Mouse (Mus musculus): ENCODE measurements around the gene 1700029I15Rik. TPM values are rescaled to one million over a fixed set of nuclear protein-coding genes. Genes with fewer than 3 reads are reported as not detected.

Gene 1700029I15Rik
- total RNA-seq, 4 experiments from 2014 or later: 0.24 to 1.3 (median 1.0) TPM

DNA sequence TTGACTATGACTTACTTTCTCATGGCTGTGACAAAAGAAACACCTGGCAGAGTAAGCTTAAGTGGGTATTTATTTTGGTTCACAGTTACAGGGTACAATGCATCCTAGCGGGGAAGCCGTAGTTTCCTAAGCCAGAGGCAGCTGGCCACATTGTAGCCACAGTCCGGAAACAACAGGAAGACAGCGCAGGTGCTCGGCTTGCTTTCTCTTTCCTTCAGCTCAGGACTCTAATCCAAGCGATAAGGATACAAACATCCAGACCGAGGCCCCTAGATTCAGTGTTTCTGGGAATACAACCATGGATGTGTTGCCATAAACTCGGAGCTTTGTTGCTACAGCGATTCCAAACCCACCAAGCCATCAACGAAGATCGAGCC, 8.9 kb upstream of the 1700029I15Rik start:
- DNase-seq (ENCODE audit: low spot score in 2 of 2): no peak

DNA sequence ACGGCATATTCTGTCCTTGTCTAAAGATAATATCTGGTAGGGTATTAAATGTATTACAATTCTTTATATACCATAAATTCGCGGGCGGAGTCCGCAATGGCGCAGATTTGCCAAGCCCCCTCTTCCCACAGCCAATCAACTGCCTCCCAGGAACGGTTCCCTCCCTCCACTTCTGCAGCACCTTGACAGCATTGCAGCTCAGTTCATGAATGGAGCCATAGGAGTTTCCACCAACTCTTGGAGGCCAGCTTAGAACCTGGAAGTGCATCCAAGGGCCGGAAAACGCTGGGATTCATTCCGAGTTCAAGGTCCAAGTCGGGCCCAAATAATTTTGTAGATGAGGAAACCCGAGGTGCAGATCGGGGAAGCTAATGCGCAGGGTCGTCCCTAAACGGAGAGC, 7.8 kb upstream of the 1700029I15Rik start, which contains the start of the genes Pex16 and Large2:
TSS of gene Pex16 (plus strand) at position 163 of the 400 bp plus-strand sequence.
TSS of gene Large2 (minus strand) at position 356 of the 400 bp plus-strand sequence.
- DNase-seq (ENCODE audit: low spot score in 2 of 2): no peak

GRCm38 (mm10) chr2:92375099-92375623, 7.2 kb upstream of the 1700029I15Rik start:
- peak; percentile 87 to 94 for DNase-seq (ENCODE audit: low spot score in 2 of 2)

GRCm38 (mm10) chr2:92375788-92376187, 6.5 kb upstream of the 1700029I15Rik start:
- no peak for DNase-seq (ENCODE audit: low spot score in 2 of 2)

DNA sequence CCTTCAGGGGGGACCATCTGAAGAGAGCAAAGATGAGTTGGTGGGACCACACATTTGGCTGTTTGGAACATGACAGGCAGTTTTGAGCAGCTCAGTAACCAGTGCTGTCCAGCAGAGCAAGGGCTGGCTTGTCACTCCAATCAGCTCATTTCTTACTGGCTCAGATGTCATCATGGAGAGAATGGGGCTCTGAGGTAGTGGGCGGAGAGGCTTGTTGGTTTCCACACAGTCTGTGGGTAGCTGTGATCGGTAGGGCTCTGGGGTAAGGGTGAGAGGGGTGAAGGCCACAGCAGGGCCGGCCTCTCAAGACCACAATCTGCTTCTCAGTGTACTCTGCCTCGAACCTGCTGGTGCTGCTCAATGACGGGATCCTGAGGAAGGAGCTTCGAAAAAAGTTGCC, 6.0 kb upstream of the 1700029I15Rik start:
- DNase-seq (ENCODE audit: low spot score in 2 of 2): no peak

- DNase-seq (ENCODE audit: low spot score in 2 of 2): no peak
These were observed 5.0 kb upstream of the 1700029I15Rik start for GRCm38 (mm10) chr2:92377320-92377719.

DNA sequence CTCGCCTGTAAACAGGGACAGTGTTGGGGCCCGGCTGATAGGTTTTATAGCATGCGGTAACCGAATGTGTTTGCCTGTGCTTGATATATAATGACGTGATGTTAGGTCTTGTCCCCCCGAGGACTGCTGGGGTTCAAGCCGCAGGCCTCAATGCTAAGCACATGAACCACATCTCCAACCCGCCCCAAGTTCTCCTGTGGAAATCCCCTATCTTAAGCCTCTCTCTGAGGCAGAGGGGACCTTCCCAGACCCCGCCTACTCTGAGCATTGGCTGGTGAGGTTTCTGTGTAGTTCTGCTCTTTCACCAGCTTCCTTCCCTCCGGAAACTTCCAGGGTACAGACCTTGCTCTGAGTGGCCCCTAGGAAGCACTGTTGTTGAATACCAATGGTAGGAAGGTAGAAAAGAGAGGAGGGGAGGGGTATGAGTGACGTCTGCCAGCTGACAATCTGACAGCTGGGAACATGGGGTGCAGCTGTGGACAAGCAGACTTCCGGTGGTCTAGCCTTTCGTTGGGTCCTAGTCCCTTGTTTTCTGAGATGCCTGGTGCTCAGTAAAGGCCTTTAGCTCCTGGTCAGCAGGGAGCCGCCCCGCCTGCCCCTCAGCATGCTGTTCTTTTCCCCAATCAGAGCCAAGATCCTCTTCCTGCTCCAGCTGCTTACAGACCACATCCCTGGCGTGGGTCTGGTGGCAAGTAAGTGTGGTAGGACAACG, 2.4 kb upstream of the 1700029I15Rik start:
- DNase-seq (ENCODE audit: low spot score in 2 of 2): no peak

- DNase-seq (ENCODE audit: low spot score in 2 of 2): no peak
These were observed 1.8 kb upstream of the 1700029I15Rik start for GRCm38 (mm10) chr2:92380495-92381050.

DNA sequence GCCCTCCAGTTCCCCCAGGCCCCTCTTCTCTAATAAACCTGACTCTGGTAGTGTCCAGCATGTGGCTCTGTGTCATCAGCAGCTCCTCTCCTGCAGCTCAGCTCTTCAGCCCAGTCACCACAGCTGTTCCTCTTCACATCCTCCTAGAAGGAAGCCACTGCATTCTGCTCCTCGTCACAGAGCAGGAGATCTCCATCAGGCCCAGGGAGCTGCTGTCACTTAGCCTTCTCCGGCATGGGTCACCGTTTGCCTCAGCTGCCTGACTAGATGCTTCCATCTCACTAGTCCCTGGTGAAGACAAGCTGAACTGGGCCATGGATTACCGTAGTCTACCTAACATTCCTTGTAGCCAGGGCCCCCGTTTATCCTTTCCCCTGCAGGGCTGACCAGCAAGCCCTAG, 1.2 kb upstream of the 1700029I15Rik start:
- DNase-seq (ENCODE audit: low spot score in 2 of 2): no peak

- DNase-seq (ENCODE audit: low spot score in 2 of 2): no peak
These were observed 421 bp downstream of the 1700029I15Rik start for GRCm38 (mm10) chr2:92382759-92383158.

DNA sequence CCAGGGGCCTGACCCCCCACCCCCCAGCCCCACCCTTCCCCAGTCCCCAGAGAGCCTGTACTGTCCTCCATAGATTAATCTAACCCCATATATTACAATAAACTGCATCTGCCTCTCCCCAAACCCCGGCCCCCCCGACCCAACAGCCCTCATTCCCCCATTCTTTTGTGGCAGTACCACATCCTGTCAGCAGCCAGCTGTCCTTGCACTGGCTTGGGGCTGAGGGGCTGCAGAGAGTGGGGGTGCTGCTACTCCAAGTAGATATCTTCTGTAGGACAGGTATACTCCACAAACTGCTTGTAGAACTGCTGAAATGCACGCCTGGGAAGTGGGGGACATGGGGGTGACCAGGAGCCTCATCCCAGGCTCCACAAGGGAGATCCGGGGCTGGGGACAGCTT, 1.8 kb downstream of the 1700029I15Rik start:
- DNase-seq (ENCODE audit: low spot score in 2 of 2): no peak

DNA sequence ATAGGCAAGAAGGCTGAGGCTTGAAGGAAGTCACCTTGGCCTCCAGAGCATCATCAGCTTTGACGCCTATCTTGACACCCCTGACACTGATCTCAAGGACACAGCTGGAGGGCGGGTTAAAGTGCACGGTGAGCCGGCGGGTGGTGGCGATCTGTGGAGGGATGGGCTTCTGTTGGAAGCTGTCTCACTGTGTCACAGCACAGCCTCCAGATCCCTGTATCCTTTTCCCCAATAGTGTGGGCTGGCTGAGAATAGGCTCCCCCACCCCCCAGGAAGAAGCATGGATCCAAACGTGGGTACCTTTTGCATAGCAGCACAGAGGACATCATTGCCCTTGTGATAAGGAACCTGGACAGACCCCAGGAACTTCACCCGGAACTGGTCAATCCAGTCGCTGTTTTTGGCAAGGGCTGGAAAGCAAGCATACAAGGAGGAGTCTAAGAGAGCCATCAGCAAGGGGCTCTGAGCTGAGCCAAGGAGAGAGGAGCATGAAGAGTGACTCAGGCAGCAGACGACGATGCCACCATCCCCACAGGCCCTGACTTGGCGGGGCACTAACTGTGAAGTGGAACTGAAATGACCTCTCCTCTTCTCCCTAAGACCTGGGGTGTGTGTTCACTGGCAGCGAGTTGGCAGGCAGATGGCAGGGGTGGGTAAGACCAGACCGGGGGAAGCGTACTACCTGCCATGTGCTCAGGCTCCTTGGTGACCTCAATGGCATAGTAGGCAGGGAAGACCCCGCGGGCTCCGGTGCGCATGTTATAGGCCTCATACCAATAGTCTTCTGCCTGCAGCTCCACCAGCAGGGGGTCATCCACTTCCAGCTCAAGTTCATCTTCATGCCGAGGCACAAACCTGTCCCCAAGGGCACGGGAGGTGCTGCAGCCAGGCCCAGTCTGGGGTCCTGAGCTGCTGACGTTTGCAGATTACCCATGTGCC, 3.0 kb downstream of the 1700029I15Rik start:
- DNase-seq (ENCODE audit: low spot score in 2 of 2): no peak

GRCm38 (mm10) chr2:92386821-92387570, 4.7 kb downstream of the 1700029I15Rik start:
- DNase-seq (ENCODE audit: low spot score in 2 of 2): no peak

- DNase-seq (ENCODE audit: low spot score in 2 of 2): no peak
These were observed 5.3 kb downstream of the 1700029I15Rik start for GRCm38 (mm10) chr2:92387646-92388045.

- no peak for DNase-seq (ENCODE audit: low spot score in 2 of 2)
These were observed 5.8 kb downstream of the 1700029I15Rik start for GRCm38 (mm10) chr2:92388081-92388517.

- peak; percentile 57 to 69 for DNase-seq (ENCODE audit: low spot score in 2 of 2)
These were observed 6.7 kb downstream of the 1700029I15Rik start for GRCm38 (mm10) chr2:92388891-92389641.

DNA sequence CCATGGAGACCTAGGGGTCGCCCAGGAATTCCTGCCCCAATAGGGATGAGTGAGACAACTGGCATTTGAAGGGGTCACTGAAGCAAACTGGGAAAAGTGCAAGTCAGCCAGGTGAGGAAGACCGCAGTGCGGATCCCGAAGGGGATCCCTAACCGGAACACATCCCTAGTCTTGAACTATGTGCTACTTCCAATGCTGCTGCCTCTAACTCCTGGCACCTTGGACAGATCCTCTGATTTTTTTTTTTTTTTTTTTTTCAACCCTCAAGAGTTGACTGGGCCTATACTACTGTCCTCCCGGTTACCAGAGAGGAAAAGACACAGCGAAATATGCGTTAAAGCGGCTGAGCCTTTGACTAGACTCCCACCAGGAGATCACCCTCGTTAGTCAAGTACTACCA, 7.3 kb downstream of the 1700029I15Rik start:
- DNase-seq (ENCODE audit: low spot score in 2 of 2): no peak

GRCm38 (mm10) chr2:92390206-92390930, 8.0 kb downstream of the 1700029I15Rik start:
- DNase-seq (ENCODE audit: low spot score in 2 of 2): no peak

DNA sequence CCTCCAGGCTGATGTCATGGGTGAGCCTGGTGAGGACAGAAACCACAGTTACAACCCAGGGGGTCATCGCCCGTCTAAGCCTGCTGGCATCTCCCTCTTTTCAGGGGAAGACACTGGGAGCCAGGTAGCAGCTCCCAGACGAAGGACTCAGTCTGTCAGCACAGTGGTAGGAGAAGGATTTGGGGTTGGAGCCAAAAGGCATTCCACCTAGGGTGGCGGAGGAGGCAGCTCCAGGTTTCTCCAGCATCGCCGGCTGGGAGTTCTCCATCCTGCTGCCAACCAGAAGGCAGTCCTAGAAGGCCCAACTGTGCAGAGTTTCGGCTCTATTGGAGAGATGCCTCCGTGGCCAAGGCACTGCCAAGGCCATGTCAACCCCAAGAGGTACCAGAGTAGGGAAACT, 8.8 kb downstream of the 1700029I15Rik start:
- no peak for DNase-seq (ENCODE audit: low spot score in 2 of 2)

Measured in gastrocnemius, adult 8-10 months (tissue).